Mouse (Mus musculus) forebrain, embryonic 16.5 days (tissue): ENCODE measurements at regions not wholly inside any gene's neighbourhood (a gene's known extent, or its start where the extent isn't known, plus 50 kb on each side); places are given as distances from the start of the nearest gene placed in this dataset.

Experiments
- ATAC-seq: fragments of 200-750 bp; cut with Nextera tagmentation; 2 replicates; pipeline ENCODE4 v1.8.0; 2017; ENCODE audit warnings: mild to moderate bottlenecking, moderate library complexity
- H3K27ac ChIP-seq: fragments of 300-500 bp; sonication (generic); 2 replicates; pipeline ENCODE4 v1.5.1; 2014; ENCODE audit warnings: low read length, control low read depth
- H3K27me3 ChIP-seq: fragments of 300-500 bp; sonication (generic); replicated peaks from 2 replicates; pipeline ENCODE4 v1.6.1; 2014; ENCODE audit warnings: low read length; ENCODE audit not compliant: control insufficient read depth, insufficient read depth
- H3K36me3 ChIP-seq: fragments of 300-500 bp; sonication (generic); 2 replicates; pipeline ENCODE4 v1.6.1; 2014; ENCODE audit not compliant: control insufficient read depth, insufficient read depth
- H3K4me1 ChIP-seq: fragments of 300-500 bp; sonication (generic); replicated peaks from 2 replicates; pipeline ENCODE4 v1.6.1; 2014; ENCODE audit warnings: low read length; ENCODE audit not compliant: control insufficient read depth, insufficient read depth
- H3K4me2 ChIP-seq: fragments of 300-500 bp; sonication (generic); 2 replicates; pipeline ENCODE4 v1.6.1; 2014; ENCODE audit warnings: mild to moderate bottlenecking, low read length, control low read depth
- H3K4me3 ChIP-seq: fragments of 300-500 bp; sonication (generic); replicated peaks from 2 replicates; pipeline ENCODE4 v1.5.1; 2014; ENCODE audit warnings: mild to moderate bottlenecking, low read length, control low read depth
- H3K9ac ChIP-seq: fragments of 300-500 bp; sonication (generic); replicated peaks from 2 replicates; pipeline ENCODE4 v1.6.1; 2014; ENCODE audit warnings: low read depth, low read length, control low read depth
- H3K9me3 ChIP-seq: fragments of 300-500 bp; sonication (generic); 2 replicates; pipeline ENCODE4 v1.6.1; 2016; ENCODE audit warnings: low read length; ENCODE audit not compliant: control insufficient read depth
- WGBS: fragments of 180-500 bp; shearing (Covaris S2); extraction: QIAGEN DNeasy Blood & Tissue Kit; methylation state at CpG from one replicate; pipeline ENCODE4 v1.1.7; 2014; 5-methylcytosine and 5-hydroxymethylcytosine counted together

- no peak for ATAC-seq
- no peak overlapping the region for H3K9ac ChIP-seq
- no peaks in the 10 kb centered on the region for H3K36me3 ChIP-seq
- 95% methylated on average over 2 of the region's 2 CpGs for WGBS
- H3K9me3 ChIP-seq, result no peaks in the 10 kb centered on the region
- no peak overlapping the region for H3K4me2 ChIP-seq
- H3K4me3 ChIP-seq, result no peak overlapping the region
- H3K4me1 ChIP-seq, result no peaks in the 10 kb centered on the region
- no peak overlapping the region for H3K27ac ChIP-seq
- H3K27me3 ChIP-seq, result no peaks in the 10 kb centered on the region
Measured at GRCm38 (mm10) chr17:82829415-82829814, 385.7 kb upstream of the Pkdcc start.

DNA sequence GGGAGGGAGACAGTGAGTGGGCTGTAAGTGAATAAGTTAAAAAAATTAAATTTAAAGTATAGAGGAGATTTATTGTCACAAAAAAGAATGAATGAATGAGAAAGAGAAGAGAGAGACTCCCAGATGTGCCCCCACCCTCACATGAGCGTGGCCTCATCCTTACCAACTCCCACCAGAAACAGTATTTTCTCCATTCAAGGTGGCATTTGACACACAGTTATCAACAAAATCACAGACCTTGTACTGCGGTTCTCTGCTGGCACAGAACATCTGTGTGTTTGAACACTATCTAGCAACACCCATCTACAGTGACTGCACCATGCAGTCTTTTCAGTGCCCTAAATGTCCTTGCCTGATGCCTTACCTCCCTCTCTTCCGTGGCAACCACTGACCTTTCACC, 380.9 kb upstream of the Pkdcc start:
- no peak overlapping the region for H3K4me2 ChIP-seq
- no peaks in the 10 kb centered on the region for H3K9me3 ChIP-seq
- no peak overlapping the region for H3K4me3 ChIP-seq
- H3K9ac ChIP-seq, result no peak overlapping the region
- H3K27ac ChIP-seq, result no peak overlapping the region
- ATAC-seq, result no peak
- H3K36me3 ChIP-seq, result no peaks in the 10 kb centered on the region
- no peaks in the 10 kb centered on the region for H3K4me1 ChIP-seq
- H3K27me3 ChIP-seq, result no peaks in the 10 kb centered on the region
- WGBS, result 74% methylated on average over 3 of the region's 3 CpGs

DNA sequence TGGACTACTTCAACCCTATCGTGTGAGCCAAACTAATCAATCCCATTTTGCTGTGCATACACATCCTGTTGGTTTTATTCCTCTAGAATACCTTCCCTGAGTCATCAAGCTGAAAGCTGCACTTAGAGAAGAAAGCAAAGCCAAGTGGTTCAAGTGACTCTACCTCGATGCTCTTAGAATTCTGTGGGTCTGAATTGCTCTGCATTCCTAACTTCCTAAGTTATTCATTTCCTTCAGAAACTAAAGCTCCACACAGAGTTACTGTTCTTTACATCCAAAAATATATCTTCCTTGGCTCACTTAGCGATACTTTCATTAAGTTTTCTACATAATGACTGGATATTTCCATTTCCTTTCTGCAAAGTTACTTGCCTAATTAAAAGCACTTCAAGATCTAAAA, 379.0 kb upstream of the Pkdcc start:
- WGBS, result 74% methylated on average over 3 of the region's 3 CpGs
- H3K9me3 ChIP-seq, result no peaks in the 10 kb centered on the region
- ATAC-seq, result no peak
- H3K27me3 ChIP-seq, result no peaks in the 10 kb centered on the region
- H3K4me2 ChIP-seq, result no peak overlapping the region
- H3K4me3 ChIP-seq, result no peak overlapping the region
- no peaks in the 10 kb centered on the region for H3K4me1 ChIP-seq
- H3K36me3 ChIP-seq, result no peaks in the 10 kb centered on the region
- no peak overlapping the region for H3K27ac ChIP-seq
- H3K9ac ChIP-seq, result no peak overlapping the region

DNA sequence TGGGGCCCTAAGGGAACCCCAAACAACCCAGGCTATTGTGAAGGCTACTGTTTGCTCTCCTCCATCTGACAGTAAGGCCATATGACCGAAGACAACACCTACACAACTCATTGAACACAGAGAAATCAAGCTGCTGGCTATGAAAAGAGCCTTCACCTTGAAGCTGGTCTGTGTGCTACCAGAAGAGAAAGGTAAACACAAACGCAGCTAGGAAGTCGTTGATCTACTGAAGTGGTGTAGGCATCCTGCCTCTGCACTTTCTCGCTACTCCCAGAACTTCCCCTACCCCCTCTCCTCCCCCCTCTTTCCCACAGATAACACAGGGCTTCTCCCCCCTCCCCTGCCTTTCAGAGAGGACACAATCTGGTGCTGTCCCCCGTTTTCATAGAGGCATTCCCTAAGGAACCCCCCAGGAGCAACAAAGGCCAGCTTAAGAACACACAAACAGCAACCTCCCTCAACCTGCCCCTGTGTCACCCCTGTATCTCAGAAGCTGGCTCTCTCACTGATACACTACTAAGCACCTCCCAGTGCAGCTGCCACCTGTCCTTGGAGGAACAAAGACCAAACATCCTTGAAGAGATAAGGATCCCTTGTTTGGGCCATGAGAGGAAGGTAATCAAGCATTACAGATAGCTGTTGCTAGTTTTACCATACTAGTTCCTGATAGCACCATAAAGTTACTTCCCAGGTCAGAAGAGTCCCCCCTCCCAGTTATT, 368.2 kb upstream of the Pkdcc start:
- Histone ChIP-seq H3K9me3 (no peaks in the 10 kb centered on the region), H3K9ac (no peak overlapping the region), H3K27ac (no peak overlapping the region), H3K27me3 (no peaks in the 10 kb centered on the region), H3K36me3 (no peaks in the 10 kb centered on the region), H3K4me1 (no peaks in the 10 kb centered on the region), H3K4me3 (no peak overlapping the region), H3K4me2 (no peak overlapping the region)
- ATAC-seq, result no peak
- WGBS, result 70% methylated on average over 5 of the region's 5 CpGs

GRCm38 (mm10) chr17:82857199-82858147, 357.6 kb upstream of the Pkdcc start:
- H3K27me3 ChIP-seq, result no peaks in the 10 kb centered on the region
- peak overlapping the region; percentile 47 for H3K4me2 ChIP-seq
- H3K9ac ChIP-seq, result peak overlapping the region; percentile 37
- no peaks in the 10 kb centered on the region for H3K9me3 ChIP-seq
- 10% methylated on average over 16 of the region's 16 CpGs for WGBS
- peak; percentile 99 for ATAC-seq
- peak overlapping the region; percentile 16; the same call in 1 of the 2 replicates for H3K4me3 ChIP-seq
- no peak overlapping the region for H3K27ac ChIP-seq
- H3K4me1 ChIP-seq, result peaks cover 8% of the 10 kb centered on the region
- H3K36me3 ChIP-seq, result no peaks in the 10 kb centered on the region

- WGBS, result 64% methylated on average over 5 of the region's 5 CpGs
Measured at GRCm38 (mm10) chr17:82860391-82860790, 354.7 kb upstream of the Pkdcc start.

DNA sequence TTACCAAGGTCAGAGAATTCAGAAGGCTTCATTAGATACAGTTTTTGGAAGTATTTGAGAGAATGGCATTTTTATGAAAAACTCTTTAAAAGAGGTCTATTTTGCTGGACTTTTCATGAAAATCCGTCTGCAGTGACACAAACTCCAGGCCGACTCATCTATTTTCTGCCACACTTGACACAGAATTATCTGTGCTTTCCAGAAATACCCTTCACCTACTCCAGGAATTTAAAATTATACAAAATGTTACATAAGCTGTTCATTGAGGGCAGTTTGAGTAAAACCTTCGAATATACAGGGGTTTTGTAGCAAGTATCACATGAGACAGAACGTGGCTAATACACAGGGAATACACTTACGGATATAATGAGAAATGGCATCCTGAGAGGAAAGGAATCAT, 354.1 kb upstream of the Pkdcc start:
- no peak for ATAC-seq
- WGBS, result 89% methylated on average over 5 of the region's 5 CpGs
- no peak overlapping the region for H3K27ac ChIP-seq

More at GRCm38 (mm10) chr17:82860391-82860790, 354.7 kb upstream of the Pkdcc start:
- Histone ChIP-seq H3K4me2 (no peak overlapping the region), H3K4me3 (no peak overlapping the region), H3K9ac (no peak overlapping the region), H3K36me3 (no peaks in the 10 kb centered on the region), H3K27me3 (no peaks in the 10 kb centered on the region), H3K9me3 (no peaks in the 10 kb centered on the region), H3K4me1 (peaks cover 8% of the 10 kb centered on the region), H3K27ac (no peak overlapping the region)
- ATAC-seq, result no peak

GRCm38 (mm10) chr17:82877131-82877530, 338.0 kb upstream of the Pkdcc start:
- no peak for ATAC-seq
- H3K27ac ChIP-seq, result no peak overlapping the region
- no peak overlapping the region for H3K9ac ChIP-seq
- H3K9me3 ChIP-seq, result no peaks in the 10 kb centered on the region
- H3K4me3 ChIP-seq, result no peak overlapping the region
- no peaks in the 10 kb centered on the region for H3K4me1 ChIP-seq
- no peaks in the 10 kb centered on the region for H3K27me3 ChIP-seq
- WGBS, result 95% methylated on average over 8 of the region's 8 CpGs
- no peaks in the 10 kb centered on the region for H3K36me3 ChIP-seq
- H3K4me2 ChIP-seq, result no peak overlapping the region

More for the DNA sequence above, 354.1 kb upstream of the Pkdcc start:
- Histone ChIP-seq H3K27me3 (no peaks in the 10 kb centered on the region), H3K9ac (no peak overlapping the region), H3K4me3 (no peak overlapping the region), H3K9me3 (no peaks in the 10 kb centered on the region), H3K4me2 (no peak overlapping the region), H3K36me3 (no peaks in the 10 kb centered on the region), H3K4me1 (peaks cover 8% of the 10 kb centered on the region)

GRCm38 (mm10) chr17:82900602-82901001, 314.5 kb upstream of the Pkdcc start:
- Histone ChIP-seq H3K27me3 (no peaks in the 10 kb centered on the region), H3K4me1 (no peaks in the 10 kb centered on the region), H3K9me3 (no peaks in the 10 kb centered on the region), H3K9ac (no peak overlapping the region), H3K4me2 (no peak overlapping the region), H3K36me3 (no peaks in the 10 kb centered on the region), H3K27ac (no peak overlapping the region), H3K4me3 (no peak overlapping the region)
- WGBS, result 71% methylated on average over 2 of the region's 2 CpGs
- ATAC-seq, result no peak
